Mouse (Mus musculus) stomach, postnatal 0 days (tissue): ENCODE data around the gene Tmem217. TPM values are rescaled to one million over a fixed set of nuclear protein-coding genes. Genes with fewer than 3 reads are reported as not detected.

Experiments used
- ATAC-seq: fragments of 200-750 bp; cut with Nextera tagmentation; 2 replicates; pipeline ENCODE4 v1.8.0; 2017; ENCODE audit not compliant: low FRiP score, low TSS enrichment
- DNase-seq: peaks from one replicate; pipeline ENCODE4 v3.0.0-alpha.2; 2016; ENCODE audit warnings: low spot score
- H3K27ac ChIP-seq: fragments of 300-500 bp; sonication (generic); replicated peaks from 2 replicates; pipeline ENCODE4 v1.5.1; 2014; ENCODE audit warnings: mild to moderate bottlenecking, control low read depth
- H3K27me3 ChIP-seq: fragments of 300-500 bp; sonication (generic); 2 replicates; pipeline ENCODE4 v1.6.1; 2014; ENCODE audit warnings: low read length; ENCODE audit not compliant: control insufficient read depth, insufficient read depth
- H3K36me3 ChIP-seq: fragments of 300-500 bp; sonication (generic); 2 replicates; pipeline ENCODE4 v1.6.1; 2014; ENCODE audit warnings: low read length, mixed read lengths; ENCODE audit not compliant: control insufficient read depth, insufficient read depth
- H3K4me1 ChIP-seq: fragments of 300-500 bp; sonication (generic); replicated peaks from 2 replicates; pipeline ENCODE4 v1.6.1; 2014; ENCODE audit warnings: antibody characterized with exemption; ENCODE audit not compliant: control insufficient read depth, insufficient read depth
- H3K4me2 ChIP-seq: fragments of 300-500 bp; sonication (generic); replicated peaks from 2 replicates; pipeline ENCODE4 v1.6.1; 2014; ENCODE audit warnings: low read depth, mild to moderate bottlenecking, control low read depth, moderate library complexity
- H3K4me3 ChIP-seq: fragments of 300-500 bp; sonication (generic); 2 replicates; pipeline ENCODE4 v1.5.1; 2014; ENCODE audit warnings: low read depth, low read length, control low read depth
- H3K9ac ChIP-seq: fragments of 300-500 bp; sonication (generic); 2 replicates; pipeline ENCODE4 v1.6.1; 2014; ENCODE audit warnings: mild to moderate bottlenecking, low read length, control low read depth, mixed read lengths
- H3K9me3 ChIP-seq: fragments of 300-500 bp; sonication (generic); 2 replicates; pipeline ENCODE4 v1.6.1; 2016; ENCODE audit warnings: low read length; ENCODE audit not compliant: control insufficient read depth
- CTCF ChIP-seq: IDR thresholded peaks from 2 replicates; pipeline ENCODE4 v1.5.1; 2016; ENCODE audit warnings: antibody characterized with exemption, low read depth, mild to moderate bottlenecking, moderate library complexity
- EP300 ChIP-seq: optimal IDR thresholded peaks from 2 replicates; pipeline ENCODE3; 2016; ENCODE audit warnings: antibody characterized with exemption
- WGBS: fragments of 180-500 bp; shearing (Covaris S2); extraction: QIAGEN DNeasy Blood & Tissue Kit; methylation state at CpG from one replicate; pipeline ENCODE4 v1.1.7; 2014; 5-methylcytosine and 5-hydroxymethylcytosine counted together
- polyA plus RNA-seq: library from polyadenylated mRNA; unstranded; fragments of >200 nt; fragmentation: Nextera tagmentation; extraction: Ambion mirVana; gene quantifications from 2 replicates; pipeline ENCODE4 v1.2.1, GENCODE M21; 2015

Tmem217 gene
- polyA plus RNA-seq, 1 experiment from 2014 or later, result 0.42 TPM

GRCm38 (mm10) chr17:29514435-29514834 is 37.8 kb downstream of the Tmem217 start:
- ATAC-seq, result peak; percentile 51; the same call in 1 of the 2 replicates
- Histone ChIP-seq H3K4me2 (no peak overlapping the region), H3K27me3 (no peaks in the 10 kb centered on the region), H3K9ac (no peak overlapping the region), H3K4me1 (no peaks in the 10 kb centered on the region), H3K9me3 (no peaks in the 10 kb centered on the region), H3K36me3 (no peaks in the 10 kb centered on the region), H3K4me3 (no peak overlapping the region), H3K27ac (no peak overlapping the region)
- peak; percentile 98 for TF ChIP-seq CTCF
- TF ChIP-seq EP300, result no peak
- WGBS, result under 1% methylated on average over 11 of the region's 11 CpGs
- DNase-seq, result peak; percentile 76

GRCm38 (mm10) chr17:29513044-29513730 is 39.0 kb downstream of the Tmem217 start:
- DNase-seq, result peak; percentile 83
- Histone ChIP-seq H3K9me3 (no peaks in the 10 kb centered on the region), H3K4me3 (no peak overlapping the region), H3K27ac (no peak overlapping the region), H3K36me3 (no peaks in the 10 kb centered on the region), H3K27me3 (no peaks in the 10 kb centered on the region), H3K4me2 (no peak overlapping the region), H3K4me1 (no peaks in the 10 kb centered on the region), H3K9ac (no peak overlapping the region)
- ATAC-seq, result peak; percentile 79
- no peak for TF ChIP-seq EP300
- peak; percentile 86 for TF ChIP-seq CTCF
- WGBS, result 27% methylated on average over 13 of the region's 13 CpGs

- Histone ChIP-seq H3K4me2 (no peak overlapping the region), H3K4me3 (no peak overlapping the region), H3K4me1 (no peaks in the 10 kb centered on the region), H3K9ac (no peak overlapping the region), H3K36me3 (no peaks in the 10 kb centered on the region), H3K27me3 (no peaks in the 10 kb centered on the region), H3K27ac (no peak overlapping the region), H3K9me3 (no peaks in the 10 kb centered on the region)
- WGBS, result 51% methylated on average over 8 of the region's 8 CpGs
- no peak for TF ChIP-seq EP300
- TF ChIP-seq CTCF, result no peak
- DNase-seq (no peak), ATAC-seq (no peak)
Observed at GRCm38 (mm10) chr17:29510691-29511090, 41.5 kb downstream of the Tmem217 start.

- Histone ChIP-seq H3K4me3 (no peak overlapping the region), H3K9me3 (no peaks in the 10 kb centered on the region), H3K27ac (no peak overlapping the region), H3K4me1 (no peaks in the 10 kb centered on the region), H3K27me3 (no peaks in the 10 kb centered on the region), H3K4me2 (no peak overlapping the region), H3K36me3 (no peaks in the 10 kb centered on the region), H3K9ac (no peak overlapping the region)
- DNase-seq, result no peak
- no peak for ATAC-seq
- TF ChIP-seq CTCF, result no peak
- no peak for TF ChIP-seq EP300
- WGBS, result 62% methylated on average over 12 of the region's 12 CpGs
Observed at GRCm38 (mm10) chr17:29508927-29509608, 43.1 kb downstream of the Tmem217 start.

- H3K4me2 ChIP-seq, result no peak overlapping the region
- ATAC-seq, result no peak
Observed at GRCm38 (mm10) chr17:29503700-29504099, 48.5 kb downstream of the Tmem217 start.

More at GRCm38 (mm10) chr17:29503700-29504099, 48.5 kb downstream of the Tmem217 start:
- Histone ChIP-seq H3K4me1 (no peaks in the 10 kb centered on the region), H3K4me3 (no peak overlapping the region), H3K9ac (no peak overlapping the region), H3K27ac (no peak overlapping the region), H3K27me3 (no peaks in the 10 kb centered on the region), H3K36me3 (no peaks in the 10 kb centered on the region), H3K9me3 (no peaks in the 10 kb centered on the region)
- TF ChIP-seq CTCF (peak; percentile 58), EP300 (no peak)
- WGBS, result 74% methylated on average over 5 of the region's 5 CpGs
- DNase-seq, result no peak
